Mouse (Mus musculus) E14TG2a.4 (cell line): ENCODE measurements around the gene Gpr45.

Experiments used
- H3K27me3 ChIP-seq: 2 replicates; pipeline ENCODE4 v1.6.1; 2014; ENCODE audit warnings: low read length, control low read depth; ENCODE audit not compliant: insufficient read depth
- H3K36me3 ChIP-seq: 2 replicates; pipeline ENCODE4 v1.6.1; 2014; ENCODE audit warnings: low read length, control low read depth; ENCODE audit not compliant: insufficient read depth
- H3K4me1 ChIP-seq: replicated peaks from 2 replicates; pipeline ENCODE4 v1.6.1; 2014; ENCODE audit warnings: low read depth, low read length, control low read depth
- H3K4me3 ChIP-seq: replicated peaks from 2 replicates; pipeline ENCODE4 v1.5.1; 2014; ENCODE audit warnings: mild to moderate bottlenecking, low read length
- H3K9me3 ChIP-seq: 2 replicates; pipeline ENCODE4 v1.6.1; 2014; ENCODE audit warnings: low read length, control low read depth
- CTCF ChIP-seq: conservative IDR thresholded peaks from 2 replicates; pipeline ENCODE4 v1.5.1; 2014; ENCODE audit warnings: low read length
- NANOG ChIP-seq: IDR thresholded peaks from 2 replicates; pipeline ENCODE4 v1.6.1; 2014; ENCODE audit warnings: borderline replicate concordance, low read length, mixed read lengths
- POU5F1 ChIP-seq: IDR thresholded peaks from 2 replicates; pipeline ENCODE4 v1.6.1; 2014; ENCODE audit warnings: low read length, borderline replicate concordance

Gene Gpr45

GRCm38 (mm10) chr1:43070726-43071125 is 118.1 kb downstream of the Gpr45 start:
- Histone ChIP-seq H3K9me3 (no peaks in the 10 kb centered on the region), H3K4me1 (peaks cover 13% of the 10 kb centered on the region)
- TF ChIP-seq NANOG (no peak), CTCF (no peak), POU5F1 (no peak)

GRCm38 (mm10) chr1:43072028-43072427 is 119.4 kb downstream of the Gpr45 start:
- TF ChIP-seq CTCF (no peak), NANOG (no peak), POU5F1 (no peak)
- Histone ChIP-seq H3K9me3 (no peaks in the 10 kb centered on the region), H3K4me1 (peaks cover 13% of the 10 kb centered on the region), H3K4me3 (no peak overlapping the region), H3K36me3 (peaks cover 18% of the 10 kb centered on the region), H3K27me3 (no peaks in the 10 kb centered on the region)

More at GRCm38 (mm10) chr1:43070726-43071125, 118.1 kb downstream of the Gpr45 start:
- H3K4me3 ChIP-seq = no peak overlapping the region
- H3K27me3 ChIP-seq = no peaks in the 10 kb centered on the region
- H3K36me3 ChIP-seq = peaks cover 16% of the 10 kb centered on the region

GRCm38 (mm10) chr1:43072561-43072960 is 119.9 kb downstream of the Gpr45 start:
- Histone ChIP-seq H3K4me1 (peaks cover 13% of the 10 kb centered on the region), H3K27me3 (no peaks in the 10 kb centered on the region), H3K9me3 (no peaks in the 10 kb centered on the region), H3K4me3 (no peak overlapping the region), H3K36me3 (peaks cover 13% of the 10 kb centered on the region)
- TF ChIP-seq NANOG (no peak), CTCF (no peak), POU5F1 (no peak)

GRCm38 (mm10) chr1:43074791-43075190 is 122.1 kb downstream of the Gpr45 start:
- Histone ChIP-seq H3K36me3 (peaks cover 12% of the 10 kb centered on the region), H3K9me3 (no peaks in the 10 kb centered on the region), H3K27me3 (no peaks in the 10 kb centered on the region), H3K4me1 (peaks cover 13% of the 10 kb centered on the region), H3K4me3 (no peak overlapping the region)
- TF ChIP-seq CTCF = no peak
- TF ChIP-seq NANOG = no peak
- TF ChIP-seq POU5F1 = no peak

- TF ChIP-seq NANOG (no peak), POU5F1 (no peak), CTCF (no peak)
- Histone ChIP-seq H3K36me3 (peaks cover 12% of the 10 kb centered on the region), H3K4me3 (no peak overlapping the region), H3K27me3 (no peaks in the 10 kb centered on the region), H3K4me1 (no peaks in the 10 kb centered on the region), H3K9me3 (no peaks in the 10 kb centered on the region)
These were observed 125.5 kb downstream of the Gpr45 start for GRCm38 (mm10) chr1:43078124-43078523.

GRCm38 (mm10) chr1:43082946-43083345 is 130.3 kb downstream of the Gpr45 start:
- Histone ChIP-seq H3K27me3 (no peaks in the 10 kb centered on the region), H3K4me3 (no peak overlapping the region), H3K4me1 (no peaks in the 10 kb centered on the region), H3K9me3 (peaks cover 9% of the 10 kb centered on the region; the same call in 1 of the 2 replicates), H3K36me3 (no peaks in the 10 kb centered on the region)
- no peak for TF ChIP-seq NANOG
- no peak for TF ChIP-seq CTCF
- no peak for TF ChIP-seq POU5F1
